18 mouse cellular contexts compared by ENCODE assay signal in the genomic region with DNA sequence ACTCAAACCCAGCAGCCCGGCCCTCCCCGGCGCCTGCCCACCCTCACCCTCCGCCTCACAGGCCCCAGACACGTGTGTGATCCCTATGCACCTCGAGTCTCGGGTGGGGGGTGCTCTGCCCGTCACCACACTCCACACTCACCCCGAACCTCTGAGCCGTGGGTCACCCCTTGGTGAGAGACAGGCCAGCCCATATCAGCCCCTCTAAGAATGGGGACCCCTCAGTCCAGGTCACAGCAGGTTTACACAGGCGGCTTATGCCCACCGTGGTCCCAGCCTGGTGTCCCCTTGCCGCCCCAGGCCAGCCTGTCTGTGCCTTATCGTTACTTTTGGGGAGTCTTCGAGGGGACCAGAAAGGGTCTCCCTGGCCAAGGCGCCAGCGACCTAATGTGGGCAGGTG. TPM values are rescaled to one million over a fixed set of nuclear protein-coding genes. Genes with fewer than 3 reads are reported as not detected.
"Had no signal": no experiment of that assay in that cellular context is flagged by ENCODE, and none has a peak within 500 bp of the region (broad histone marks: within the 10 kb centered on the region; RNA-seq: fewer than 3 reads in every experiment).

No protein-coding gene starts in this region.

- H3K27ac ChIP-seq: liver, embryonic 13.5 days; macrophage; midbrain, embryonic 15.5 days; neural tube, embryonic 13.5 days had no signal

- DNase-seq: kidney, postnatal 36 days; layer of hippocampus, adult 9-11 months; layer of hippocampus, postnatal 36 days; liver; liver, embryonic 13.5 days; liver, postnatal 0 days; lung, postnatal 14 days; thymus, postnatal 36 days had no signal

- H3K4me3 ChIP-seq: limb, embryonic 12.5 days; liver, embryonic 13.5 days; lung, embryonic 15.5 days; megakaryocyte, embryonic 14.5 days; midbrain, embryonic 15.5 days; neural tube, embryonic 13.5 days; stomach, embryonic 15.5 days had no signal

- H3K9me3 ChIP-seq: limb, embryonic 12.5 days; liver, embryonic 13.5 days; lung, embryonic 15.5 days; megakaryocyte, embryonic 14.5 days; midbrain, embryonic 15.5 days; neural tube, embryonic 13.5 days; stomach, embryonic 15.5 days had no signal

- H3K4me2 ChIP-seq: limb, embryonic 12.5 days; liver, embryonic 13.5 days; lung, embryonic 15.5 days; midbrain, embryonic 11.5 days; midbrain, embryonic 15.5 days; neural tube, embryonic 13.5 days had no signal

- H3K36me3 ChIP-seq: liver, embryonic 13.5 days had no signal

- ATAC-seq: liver, postnatal 0 days; midbrain, embryonic 15.5 days had no signal

- H3K9ac ChIP-seq: liver, embryonic 13.5 days; liver, postnatal 0 days; lung, embryonic 15.5 days; midbrain, embryonic 15.5 days; neural tube, embryonic 13.5 days; stomach, embryonic 15.5 days had no signal

- H3K27me3 ChIP-seq: limb, embryonic 12.5 days; liver, embryonic 13.5 days; lung, embryonic 15.5 days; midbrain, embryonic 15.5 days; neural tube, embryonic 13.5 days; stomach, embryonic 15.5 days had no signal

RNA-seq across cellular contexts. Expression of a gene that starts 1.2 kb away (rescaled TPM):
- total RNA-seq: monocyte, adult 5-6 weeks had no signal

RNA-seq across cellular contexts. Expression of a gene that starts 28.8 kb away (rescaled TPM):
- total RNA-seq: monocyte, adult 5-6 weeks had no signal
- polyA plus RNA-seq: kidney, embryonic 16.5 days; limb, embryonic 12.5 days; macrophage; midbrain, embryonic 15.5 days had no signal
